16 mouse cellular contexts compared by ENCODE assay signal in the genomic region with DNA sequence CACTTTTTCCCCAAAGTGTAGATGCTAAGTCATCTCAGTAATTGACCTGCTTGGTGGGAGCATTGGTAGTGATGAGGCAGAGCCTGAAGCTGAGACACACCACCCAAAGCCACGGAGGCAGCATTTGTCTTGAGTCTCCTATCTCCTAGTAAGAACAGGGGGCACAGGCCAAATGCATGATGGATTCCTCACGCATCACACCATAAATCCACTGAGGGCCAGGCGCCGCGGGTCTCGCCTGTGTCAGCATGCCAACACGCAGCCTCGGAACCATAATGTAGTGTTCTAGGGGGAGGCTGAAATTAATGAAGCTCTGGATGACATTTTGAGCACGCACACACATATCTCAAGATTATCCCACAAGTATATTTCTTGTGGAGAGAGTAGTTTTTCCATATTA.
"Had no signal": no experiment of that assay in that cellular context is flagged by ENCODE, and none has a peak within 500 bp of the region (broad histone marks: within the 10 kb centered on the region; RNA-seq: fewer than 3 reads in every experiment).

No protein-coding gene starts in this region.

- H3K27me3 ChIP-seq: neural tube, embryonic 13.5 days; neural tube, embryonic 15.5 days; stomach, embryonic 15.5 days had no signal

- H3K36me3 ChIP-seq: neural tube, embryonic 13.5 days; neural tube, embryonic 15.5 days; stomach, embryonic 15.5 days had no signal

- H3K27ac ChIP-seq: neural tube, embryonic 13.5 days; neural tube, embryonic 15.5 days; stomach, embryonic 15.5 days; stomach, postnatal 0 days had no signal

- H3K9ac ChIP-seq: neural tube, embryonic 13.5 days; neural tube, embryonic 15.5 days; stomach, embryonic 15.5 days had no signal

- H3K4me2 ChIP-seq: neural tube, embryonic 13.5 days; neural tube, embryonic 15.5 days; stomach, embryonic 15.5 days had no signal

- DNase-seq: retina, postnatal 1 day; right cerebral cortex, adult 18-20 months; right cerebral cortex, postnatal 14 days; right cerebral cortex, postnatal 25 days; right cerebral cortex, postnatal 4 days; spleen, adult 18-20 months; thymus, adult 18-20 months; thymus, adult 2 months; thymus, postnatal 14 days; thymus, postnatal 25 days; thymus, postnatal 36 days; thymus, postnatal 4 days had no signal

- H3K9me3 ChIP-seq: neural tube, embryonic 13.5 days; neural tube, embryonic 15.5 days; stomach, embryonic 15.5 days had no signal

- H3K4me3 ChIP-seq: neural tube, embryonic 13.5 days; neural tube, embryonic 15.5 days; stomach, embryonic 15.5 days had no signal
